Mouse (Mus musculus) heart, embryonic 16.5 days (tissue): ENCODE data around the gene Ahcyl1. TPM values are rescaled to one million over a fixed set of nuclear protein-coding genes. Genes with fewer than 3 reads are reported as not detected.

Experiments
- ATAC-seq: fragments of 200-750 bp; cut with Nextera tagmentation; replicated peaks from 2 replicates; pipeline ENCODE4 v1.8.0; 2017; ENCODE audit warnings: moderate number of reproducible peaks; ENCODE audit not compliant: insufficient read depth, low FRiP score; ENCODE audit errors: extremely low read depth
- H3K27ac ChIP-seq: fragments of 300-500 bp; sonication (generic); 2 replicates; pipeline ENCODE4 v1.5.1; 2014; ENCODE audit warnings: mild to moderate bottlenecking, low read length, control low read depth, moderate library complexity
- H3K27me3 ChIP-seq: fragments of 300-500 bp; sonication (generic); 2 replicates; pipeline ENCODE4 v1.6.1; 2014; ENCODE audit warnings: low read length, mixed read lengths; ENCODE audit not compliant: control insufficient read depth, insufficient read depth
- H3K36me3 ChIP-seq: fragments of 300-500 bp; sonication (generic); 2 replicates; pipeline ENCODE4 v1.6.1; 2014; ENCODE audit not compliant: control insufficient read depth, insufficient read depth
- H3K4me1 ChIP-seq: fragments of 300-500 bp; sonication (generic); 2 replicates; pipeline ENCODE4 v1.6.1; 2014; ENCODE audit warnings: low read length, mixed read lengths; ENCODE audit not compliant: control insufficient read depth, insufficient read depth
- H3K4me2 ChIP-seq: fragments of 300-500 bp; sonication (generic); 2 replicates; pipeline ENCODE4 v1.6.1; 2014; ENCODE audit warnings: low read depth, mild to moderate bottlenecking, control low read depth, low read length
- H3K4me3 ChIP-seq: fragments of 300-500 bp; sonication (generic); 2 replicates; pipeline ENCODE4 v1.5.1; 2014; ENCODE audit warnings: mild to moderate bottlenecking, control low read depth, low read length
- H3K9ac ChIP-seq: fragments of 300-500 bp; sonication (generic); 2 replicates; pipeline ENCODE4 v1.6.1; 2014; ENCODE audit warnings: low read length, control low read depth
- H3K9me3 ChIP-seq: fragments of 300-500 bp; sonication (generic); replicated peaks from 2 replicates; pipeline ENCODE4 v1.6.1; 2016; ENCODE audit warnings: low read length; ENCODE audit not compliant: control insufficient read depth
- WGBS: fragments of 180-500 bp; shearing (Covaris S2); extraction: QIAGEN DNeasy Blood & Tissue Kit; methylation state at CpG from one replicate; pipeline ENCODE4 v1.1.7; 2014; 5-methylcytosine and 5-hydroxymethylcytosine counted together
- polyA plus RNA-seq: library from polyadenylated mRNA; unstranded; fragments of >200 nt; fragmentation: Nextera tagmentation; extraction: Ambion mirVana; gene quantifications from 2 replicates; pipeline ENCODE4 v1.2.1, GENCODE M21; 2015

The Ahcyl1 gene
- polyA plus RNA-seq, 1 experiment from 2014 or later, result 51.9 TPM

DNA sequence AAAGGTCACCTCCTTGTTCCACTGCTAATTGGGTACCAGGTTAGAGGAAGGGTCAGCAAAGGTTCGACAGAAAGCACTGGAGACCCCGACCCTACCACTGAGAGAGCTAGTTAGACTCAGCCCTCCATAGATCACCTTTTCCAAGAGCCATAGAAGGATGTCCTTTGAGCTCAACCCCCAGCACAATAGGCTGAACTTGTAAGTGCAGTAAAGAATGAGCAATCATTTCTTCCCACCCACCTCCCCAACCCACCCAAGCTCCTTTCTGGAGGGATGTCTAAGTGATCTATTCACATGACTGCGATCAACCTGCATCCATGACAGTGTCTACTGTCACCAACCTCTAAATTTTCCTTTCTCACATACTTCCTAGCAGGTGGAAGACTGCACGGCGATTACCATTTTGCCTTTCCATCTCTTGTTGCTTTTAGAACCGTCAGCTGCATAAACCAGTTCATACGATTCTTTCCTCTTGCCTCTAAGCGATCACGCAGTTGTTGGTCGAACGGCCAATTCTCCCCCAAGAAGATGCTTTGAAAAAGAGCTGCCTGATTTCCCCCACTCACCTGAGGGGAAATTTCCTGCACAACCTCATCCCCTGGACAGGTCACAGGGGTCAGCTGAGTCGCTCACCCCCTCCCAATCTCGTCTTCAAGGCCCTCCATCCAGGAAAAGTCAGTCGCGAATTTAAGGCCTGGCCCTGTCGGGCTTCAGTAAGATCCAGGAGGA, 977 bp downstream of the Ahcyl1 start:
- peak overlapping the region; percentile 70 for H3K4me3 ChIP-seq
- 0 out of 2 replicates have a peak, but pooled peaks have one; percentile 1 for ATAC-seq
- H3K9me3 ChIP-seq, result no peaks in the 10 kb centered on the region
- no peaks in the 10 kb centered on the region for H3K36me3 ChIP-seq
- peaks cover 40% of the 10 kb centered on the region for H3K4me1 ChIP-seq
- H3K9ac ChIP-seq, result peak overlapping the region; percentile 87
- 5% methylated on average over 16 of the region's 16 CpGs for WGBS
- peak overlapping the region; percentile 95 for H3K27ac ChIP-seq
- peaks cover 2% of the 10 kb centered on the region; the same call in 1 of the 2 replicates for H3K27me3 ChIP-seq
- peak overlapping the region; percentile 68 for H3K4me2 ChIP-seq

DNA sequence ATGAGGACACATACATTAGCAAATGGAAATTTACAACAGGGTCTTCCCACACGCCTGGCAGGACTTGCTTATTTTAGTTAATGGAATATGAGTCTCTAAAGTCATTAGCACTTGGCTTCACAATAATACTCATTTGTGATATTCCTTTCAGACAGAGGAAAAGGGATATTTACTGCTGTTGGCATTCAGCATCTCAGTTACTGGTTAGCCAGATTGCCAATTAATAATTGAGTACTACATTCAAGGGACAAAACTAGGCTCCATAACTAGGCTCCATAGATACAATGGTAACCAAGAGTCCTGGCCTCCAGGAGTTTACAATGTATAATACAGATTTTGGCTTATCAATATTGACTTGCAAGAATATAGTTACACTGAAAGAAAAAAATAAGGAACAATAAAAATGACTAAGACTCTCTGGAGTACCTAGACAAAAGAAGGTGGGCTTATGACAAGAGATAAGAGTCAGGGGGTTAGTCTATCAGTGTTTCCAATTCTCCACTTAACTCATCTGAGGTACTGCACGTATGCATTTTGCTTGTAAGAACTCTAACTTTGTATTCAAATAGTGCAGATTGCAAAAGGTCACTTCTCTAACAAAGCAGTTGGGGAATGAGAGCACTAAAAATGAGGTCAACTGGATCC, 2.0 kb downstream of the Ahcyl1 start:
- Histone ChIP-seq H3K27ac (no peak overlapping the region), H3K9ac (peak overlapping the region; percentile 87), H3K36me3 (no peaks in the 10 kb centered on the region), H3K4me1 (peaks cover 43% of the 10 kb centered on the region), H3K9me3 (no peaks in the 10 kb centered on the region), H3K27me3 (peaks cover 2% of the 10 kb centered on the region; the same call in 1 of the 2 replicates), H3K4me3 (peak overlapping the region; percentile 70), H3K4me2 (peak overlapping the region; percentile 68)
- no peak for ATAC-seq
- WGBS, result 62% methylated on average over 2 of the region's 2 CpGs

DNA sequence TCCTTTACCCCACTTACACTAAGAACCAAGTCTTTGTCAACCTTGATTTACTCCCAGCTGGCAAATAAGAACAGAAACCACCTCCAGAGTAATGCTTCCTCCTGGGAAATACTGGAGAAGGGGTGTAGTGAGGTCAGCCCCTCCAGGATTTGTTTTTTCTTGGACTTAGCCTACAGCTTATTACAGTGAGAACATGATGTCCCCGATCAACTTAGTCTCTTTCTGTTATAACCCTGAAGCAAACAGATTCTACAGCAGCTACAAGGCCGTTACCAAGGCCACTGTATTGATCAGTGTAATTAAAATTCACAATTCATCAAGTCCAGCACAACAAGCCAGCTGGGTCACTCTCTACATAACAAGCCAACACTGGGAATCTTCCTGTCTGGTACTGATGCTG, 6.0 kb downstream of the Ahcyl1 start:
- Histone ChIP-seq H3K9ac (no peak overlapping the region), H3K27ac (no peak overlapping the region), H3K27me3 (no peaks in the 10 kb centered on the region), H3K36me3 (no peaks in the 10 kb centered on the region), H3K9me3 (no peaks in the 10 kb centered on the region), H3K4me3 (no peak overlapping the region), H3K4me1 (peaks cover 46% of the 10 kb centered on the region), H3K4me2 (no peak overlapping the region)
- 84% methylated on average over 2 of the region's 2 CpGs for WGBS
- no peak for ATAC-seq

DNA sequence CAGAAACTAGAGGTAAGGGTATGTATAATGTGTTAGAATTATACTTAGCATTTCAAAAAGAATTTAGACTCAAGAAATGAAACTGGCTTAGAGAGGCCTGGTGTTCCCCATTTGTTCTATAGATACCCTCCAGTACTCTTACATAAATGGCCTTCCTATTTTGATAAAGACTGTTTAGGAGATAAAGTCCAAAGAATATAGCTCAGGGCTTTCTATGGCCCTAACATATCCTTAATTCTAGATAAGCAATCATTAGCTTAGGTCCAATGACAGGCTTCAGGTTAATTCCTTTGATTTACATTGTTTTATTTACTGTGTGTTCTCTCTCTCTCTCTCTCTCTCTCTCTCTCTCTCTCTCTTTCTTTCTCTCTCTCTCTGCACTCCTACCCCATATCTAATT, 7.1 kb downstream of the Ahcyl1 start:
- Histone ChIP-seq H3K27ac (no peak overlapping the region), H3K4me1 (peaks cover 40% of the 10 kb centered on the region), H3K9ac (no peak overlapping the region), H3K27me3 (no peaks in the 10 kb centered on the region), H3K4me2 (no peak overlapping the region), H3K9me3 (no peaks in the 10 kb centered on the region), H3K4me3 (no peak overlapping the region), H3K36me3 (no peaks in the 10 kb centered on the region)
- ATAC-seq, result no peak

DNA sequence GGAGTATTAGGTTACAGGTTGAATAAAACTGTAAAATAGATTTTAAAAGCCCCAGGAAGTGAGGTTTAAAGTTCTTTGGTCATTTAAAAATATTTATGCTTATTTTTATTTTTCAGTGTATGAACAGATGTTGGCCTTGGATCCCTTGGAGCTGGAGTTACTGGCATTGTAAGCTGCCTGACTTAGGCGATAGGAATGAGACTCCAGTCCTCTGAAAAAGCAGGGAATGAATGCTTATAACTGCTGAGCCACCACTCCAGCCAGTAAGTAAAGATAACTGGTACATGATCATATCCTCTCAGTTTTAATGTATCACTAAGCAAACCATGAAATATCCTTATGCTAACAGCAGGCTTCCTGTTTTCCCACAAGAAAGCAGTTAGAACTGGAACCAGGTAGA, 8.1 kb downstream of the Ahcyl1 start:
- H3K9me3 ChIP-seq, result no peaks in the 10 kb centered on the region
- no peaks in the 10 kb centered on the region for H3K27me3 ChIP-seq
- no peak overlapping the region for H3K27ac ChIP-seq
- no peaks in the 10 kb centered on the region for H3K36me3 ChIP-seq
- WGBS, result 51% methylated on average over 1 of the region's 1 CpGs
- ATAC-seq, result no peak
- H3K4me3 ChIP-seq, result no peak overlapping the region
- H3K9ac ChIP-seq, result no peak overlapping the region
- peaks cover 42% of the 10 kb centered on the region for H3K4me1 ChIP-seq
- H3K4me2 ChIP-seq, result no peak overlapping the region

DNA sequence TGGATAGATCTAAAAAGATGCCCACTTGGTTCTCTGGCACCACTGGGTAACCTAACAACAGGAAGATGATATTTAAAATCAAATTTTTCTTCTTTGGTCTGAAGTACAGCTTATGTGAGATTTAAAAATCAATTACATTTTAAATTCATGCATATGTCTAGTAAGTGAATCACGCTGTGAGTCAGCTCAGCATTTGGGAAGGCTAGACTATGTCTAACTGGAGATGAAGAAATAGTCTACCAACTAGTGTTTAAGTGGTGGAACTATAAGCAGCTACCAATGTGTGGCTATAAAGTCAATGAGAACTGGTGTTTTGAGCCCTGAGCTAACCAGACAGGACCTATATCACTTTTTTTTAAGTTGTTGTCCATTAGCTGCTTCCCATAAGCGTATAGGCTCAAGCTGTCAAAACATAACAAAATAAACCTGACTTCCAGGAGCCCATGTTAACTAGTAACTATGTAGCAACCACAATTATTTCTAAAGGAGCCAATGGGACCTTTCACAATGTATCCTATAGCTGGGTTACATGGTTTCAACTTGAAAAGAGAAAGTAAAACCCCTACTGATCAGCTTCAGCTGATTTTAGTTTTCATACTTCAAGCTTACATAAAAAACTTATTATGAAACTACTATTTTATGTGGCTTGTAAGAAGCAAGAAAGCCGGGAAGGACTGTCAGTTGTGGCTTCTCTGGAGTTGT, 9.9 kb downstream of the Ahcyl1 start:
- peaks cover 37% of the 10 kb centered on the region for H3K4me1 ChIP-seq
- WGBS, result 90% methylated on average over 3 of the region's 3 CpGs
- no peaks in the 10 kb centered on the region for H3K27me3 ChIP-seq
- H3K9ac ChIP-seq, result no peak overlapping the region
- H3K9me3 ChIP-seq, result no peaks in the 10 kb centered on the region
- H3K4me3 ChIP-seq, result no peak overlapping the region
- H3K4me2 ChIP-seq, result no peak overlapping the region
- no peak overlapping the region for H3K27ac ChIP-seq
- no peak for ATAC-seq
- no peaks in the 10 kb centered on the region for H3K36me3 ChIP-seq

DNA sequence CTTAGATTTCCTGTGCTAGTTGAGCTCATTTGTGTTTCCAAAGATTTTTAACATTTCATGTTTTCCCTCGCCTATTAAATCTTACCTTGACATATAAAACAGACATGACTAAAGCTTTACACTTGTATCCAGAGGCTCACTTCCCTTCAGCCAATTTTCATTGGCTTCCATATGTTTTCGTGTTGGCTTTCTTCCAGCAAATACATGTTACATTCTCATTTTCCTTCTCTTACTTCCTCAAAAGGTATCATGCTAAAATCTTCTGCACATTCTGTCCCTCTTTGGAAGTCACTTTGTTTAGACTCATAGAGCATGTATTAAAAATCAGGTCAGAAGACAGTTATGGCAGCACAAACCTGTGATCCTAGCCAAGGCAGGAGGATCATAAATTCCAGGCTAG, 10.7 kb downstream of the Ahcyl1 start:
- H3K4me1 ChIP-seq, result peaks cover 37% of the 10 kb centered on the region
- no peak overlapping the region for H3K4me3 ChIP-seq
- 71% methylated on average over 2 of the region's 2 CpGs for WGBS
- no peak overlapping the region for H3K4me2 ChIP-seq
- no peaks in the 10 kb centered on the region for H3K36me3 ChIP-seq
- H3K27me3 ChIP-seq, result no peaks in the 10 kb centered on the region
- H3K27ac ChIP-seq, result no peak overlapping the region
- H3K9me3 ChIP-seq, result no peaks in the 10 kb centered on the region
- no peak overlapping the region for H3K9ac ChIP-seq
- ATAC-seq, result no peak

DNA sequence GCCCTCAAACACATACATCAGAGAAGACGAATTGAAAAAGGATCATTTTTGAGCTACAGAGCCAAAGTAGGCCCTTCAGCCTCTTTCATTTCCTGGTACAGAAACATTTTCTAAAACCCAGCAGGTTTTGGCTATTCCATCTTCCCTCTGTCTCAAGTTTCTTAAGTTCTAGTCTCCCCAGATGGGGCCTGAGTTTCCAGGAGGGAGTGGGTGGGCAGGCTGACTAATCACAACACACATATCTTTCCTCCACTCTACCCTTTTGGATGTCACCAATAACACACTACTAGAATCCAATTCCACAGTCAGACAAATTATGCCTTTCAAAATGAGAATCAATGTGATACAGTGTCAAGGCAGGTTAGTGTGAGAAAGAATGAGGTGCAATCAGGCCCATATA, 12.8 kb downstream of the Ahcyl1 start:
- H3K9me3 ChIP-seq, result no peaks in the 10 kb centered on the region
- no peak for ATAC-seq
- peaks cover 38% of the 10 kb centered on the region for H3K4me1 ChIP-seq
- no peak overlapping the region for H3K4me3 ChIP-seq
- H3K36me3 ChIP-seq, result no peaks in the 10 kb centered on the region
- WGBS, result 88% methylated on average over 1 of the region's 1 CpGs
- no peaks in the 10 kb centered on the region for H3K27me3 ChIP-seq
- no peak overlapping the region for H3K27ac ChIP-seq
- no peak overlapping the region for H3K9ac ChIP-seq
- no peak overlapping the region for H3K4me2 ChIP-seq
